Mouse (Mus musculus) CH12.LX (cell line): ENCODE data around the gene Chst5. TPM values are rescaled to one million over a fixed set of nuclear protein-coding genes. Genes with fewer than 3 reads are reported as not detected.
"Not testable (repeated sequence)": the region's sequence is repeated elsewhere in the genome, so short reads cannot be mapped to it uniquely, and the experiment has no call there.

Source experiments
- DNase-seq: peaks from one replicate; pipeline ENCODE4 v3.0.0-alpha.2; 2013; ENCODE audit errors: extremely low read depth
- H3K27ac ChIP-seq: 2 replicates; pipeline ENCODE4 v1.5.1; 2012; ENCODE audit warnings: low read depth, mild to moderate bottlenecking, control low read depth, moderate library complexity; ENCODE audit not compliant: insufficient read depth
- H3K27me3 ChIP-seq: replicated peaks from 2 replicates; pipeline ENCODE3; 2012; ENCODE audit warnings: inconsistent platforms
- H3K36me3 ChIP-seq, 2 experiments: replicated peaks in 1 of 2; 2 replicates each; pipeline versions ENCODE3 to v1.6.1; 2012; ENCODE audit warnings: inconsistent platforms in 1 of 2, low read length in 1 of 2, mild to moderate bottlenecking in 1 of 2, mixed read lengths in 1 of 2, moderate library complexity in 1 of 2; ENCODE audit not compliant: control insufficient read depth in 1 of 2, insufficient read depth in 1 of 2
- H3K4me1 ChIP-seq, 2 experiments: 2 replicates each; pipeline ENCODE4 v1.6.1; 2012; ENCODE audit warnings: inconsistent platforms in 1 of 2, moderate library complexity in 1 of 2; ENCODE audit not compliant: insufficient read depth in 2 of 2, control insufficient read depth in 1 of 2
- H3K4me2 ChIP-seq: 2 replicates; pipeline ENCODE4 v1.6.1; 2012; ENCODE audit warnings: low read depth, mild to moderate bottlenecking, control low read depth; ENCODE audit not compliant: poor library complexity, insufficient read depth, severe bottlenecking
- H3K4me3 ChIP-seq, 3 experiments: fragments of 150-350 bp in 1 of 3; sonication (generic) in 1 of 3; replicated peaks in 1 of 3; 2 replicates each; pipeline versions ENCODE3 to v1.5.1; 2011 to 2012; ENCODE audit warnings: low read depth in 2 of 3, low read length in 2 of 3, mild to moderate bottlenecking in 2 of 3, moderate library complexity in 2 of 3, control low read depth in 1 of 3, improper control_type of control experiment in 1 of 3, inconsistent platforms in 1 of 3, mixed read lengths in 1 of 3; ENCODE audit not compliant: poor library complexity in 1 of 3
- H3K79me2 ChIP-seq: replicated peaks from 2 replicates; pipeline ENCODE4 v1.6.1; 2012; ENCODE audit warnings: mild to moderate bottlenecking, moderate library complexity; ENCODE audit not compliant: control insufficient read depth, poor library complexity, insufficient read depth, severe bottlenecking; ENCODE audit errors: extremely low read depth
- H3K9ac ChIP-seq: 2 replicates; pipeline ENCODE4 v1.6.1; 2012; ENCODE audit warnings: low read depth, mild to moderate bottlenecking, control low read depth, moderate library complexity; ENCODE audit not compliant: insufficient read depth
- H3K9me3 ChIP-seq: replicated peaks from 2 replicates; pipeline ENCODE3; 2012; ENCODE audit warnings: low read length, inconsistent platforms, mixed read lengths
- CTCF ChIP-seq, 2 experiments: IDR thresholded peaks in 1 of 2; conservative IDR thresholded peaks in 1 of 2; 2 replicates each; pipeline ENCODE4 v1.5.1; 2011 to 2012; ENCODE audit warnings: low read depth in 2 of 2, low read length in 2 of 2, improper control_type of control experiment in 1 of 2, inconsistent platforms in 1 of 2, mild to moderate bottlenecking in 1 of 2, moderate library complexity in 1 of 2
- ELF1 ChIP-seq: IDR thresholded peaks from 2 replicates; pipeline ENCODE4 v1.6.1; 2014; ENCODE audit warnings: low read depth, mild to moderate bottlenecking, inconsistent platforms, low read length, improper control_type of control experiment
- ETS1 ChIP-seq: conservative IDR thresholded peaks from 2 replicates; pipeline ENCODE4 v1.6.1; 2012; ENCODE audit warnings: low read depth, mild to moderate bottlenecking, inconsistent platforms, low read length, improper control_type of control experiment, moderate library complexity
- GABPA ChIP-seq: IDR thresholded peaks from 2 replicates; pipeline ENCODE4 v1.6.1; 2012; ENCODE audit warnings: low read depth, low read length, improper control_type of control experiment, inconsistent platforms; ENCODE audit not compliant: insufficient replicate concordance
- HCFC1 ChIP-seq: IDR thresholded peaks from 2 replicates; pipeline ENCODE4 v1.6.1; 2012; ENCODE audit warnings: low read depth, mild to moderate bottlenecking, inconsistent platforms, low read length, improper control_type of control experiment
- IRF4 ChIP-seq: IDR thresholded peaks from 2 replicates; pipeline ENCODE4 v1.6.1; 2014; ENCODE audit warnings: low read depth, mild to moderate bottlenecking, inconsistent platforms, low read length, improper control_type of control experiment
- JUN ChIP-seq: IDR thresholded peaks from 2 replicates; pipeline ENCODE4 v1.6.1; 2011; ENCODE audit warnings: low read depth, mild to moderate bottlenecking, low read length, improper control_type of control experiment, moderate library complexity; ENCODE audit not compliant: insufficient read depth
- JUND ChIP-seq: conservative IDR thresholded peaks from 2 replicates; pipeline ENCODE4 v1.6.1; 2011; ENCODE audit warnings: low read depth, low read length, improper control_type of control experiment
- MAFK ChIP-seq: IDR thresholded peaks from 2 replicates; pipeline ENCODE4 v1.6.1; 2011; ENCODE audit warnings: low read length, improper control_type of control experiment; ENCODE audit not compliant: insufficient replicate concordance
- MAX ChIP-seq: IDR thresholded peaks from 2 replicates; pipeline ENCODE4 v1.6.1; 2011; ENCODE audit warnings: low read length, improper control_type of control experiment
- MAZ ChIP-seq: IDR thresholded peaks from 2 replicates; pipeline ENCODE4 v1.6.1; 2012; ENCODE audit warnings: low read depth, mild to moderate bottlenecking, inconsistent platforms, low read length, improper control_type of control experiment, moderate library complexity
- MEF2A ChIP-seq: IDR thresholded peaks from 2 replicates; pipeline ENCODE4 v1.6.1; 2014; ENCODE audit warnings: low read depth, mild to moderate bottlenecking, inconsistent platforms, low read length, improper control_type of control experiment, borderline replicate concordance
- MXI1 ChIP-seq: IDR thresholded peaks from 2 replicates; pipeline ENCODE4 v1.6.1; 2011; ENCODE audit warnings: mild to moderate bottlenecking, low read depth, low read length, improper control_type of control experiment
- NELFE ChIP-seq: IDR thresholded peaks from 2 replicates; pipeline ENCODE4 v1.6.1; 2011; ENCODE audit warnings: low read depth, low read length, improper control_type of control experiment
- NRF1 ChIP-seq: IDR thresholded peaks from 2 replicates; pipeline ENCODE4 v1.6.1; 2014; ENCODE audit warnings: low read depth, mild to moderate bottlenecking, inconsistent platforms, low read length, improper control_type of control experiment, moderate library complexity
- PAX5 ChIP-seq: IDR thresholded peaks from 2 replicates; pipeline ENCODE4 v1.6.1; 2012; ENCODE audit warnings: low read length, inconsistent platforms, mixed read lengths
- POLR2A ChIP-seq: IDR thresholded peaks from 2 replicates; pipeline ENCODE4 v1.6.1; 2011; ENCODE audit warnings: low read depth, mild to moderate bottlenecking, improper control_type of control experiment, low read length
- SIN3A ChIP-seq: IDR thresholded peaks from 2 replicates; pipeline ENCODE4 v1.6.1; 2012; ENCODE audit warnings: low read length, improper control_type of control experiment, inconsistent platforms
- SMC3 ChIP-seq: IDR thresholded peaks from 2 replicates; pipeline ENCODE4 v1.6.1; 2011; ENCODE audit warnings: low read depth, low read length, improper control_type of control experiment
- UBTF ChIP-seq: IDR thresholded peaks from 2 replicates; pipeline ENCODE4 v1.6.1; 2012; ENCODE audit warnings: low read depth, mild to moderate bottlenecking, inconsistent platforms, low read length, improper control_type of control experiment, moderate library complexity
- USF2 ChIP-seq: conservative IDR thresholded peaks from 2 replicates; pipeline ENCODE4 v1.6.1; 2011; ENCODE audit warnings: low read depth, low read length, improper control_type of control experiment
- ZKSCAN1 ChIP-seq: IDR thresholded peaks from 2 replicates; pipeline ENCODE4 v1.6.1; 2012; ENCODE audit warnings: low read depth, inconsistent platforms, low read length, improper control_type of control experiment, borderline replicate concordance
- ZNF384 ChIP-seq: IDR thresholded peaks from 2 replicates; pipeline ENCODE4 v1.6.1; 2012; ENCODE audit warnings: low read depth, low read length, improper control_type of control experiment, inconsistent platforms
- dilution Hi-C: fragments of 300-500 bp; cut with MboI; formaldehyde crosslinking; loops from 2 replicates; pipeline ENCODE4 v1.14.3; 2020; ENCODE audit warnings: low sequenced_read_pairs; ENCODE audit not compliant: extremely low pct_unique_long_range_greater_than_20kb, extremely low pct_ligation_motif_present
- in situ Hi-C: fragments of 300-500 bp; cut with MboI; formaldehyde crosslinking; loops from 3 replicates; pipeline ENCODE4 v1.14.3; 2019; ENCODE audit warnings: low sequenced_read_pairs, low pct_ligation_motif_present, low pct_unique_long_range_greater_than_20kb, mixed read lengths
- polyA plus RNA-seq: library from polyadenylated mRNA; unstranded; fragments of >175 nt; gene quantifications from 2 replicates; pipeline ENCODE4 v1.2.1, GENCODE M21; 2012; ENCODE audit warnings: low read depth; ENCODE audit not compliant: insufficient read length
- total RNA-seq, 2 experiments: library from RNA; depleted of rRNA; stranded (reverse); fragments of 300-350 nt in 1 of 2; fragments of >200 nt in 1 of 2; gene quantifications; 2 replicates each; pipeline ENCODE4 v1.2.3; 2012 to 2014

Chst5 gene
- total and polyA plus RNA-seq, 3 experiments: not detected

GRCm38 (mm10) chr8:111853861-111854501, 56.3 kb downstream of the Chst5 start, which contains the start of gene Cfdp1 (continued):
- no peak for TF ChIP-seq JUN
- no peak for TF ChIP-seq SMC3
- TF ChIP-seq POLR2A: peak; percentile 87
- TF ChIP-seq NELFE: peak; percentile 83
- TF ChIP-seq NRF1: peak; percentile 95
- peak; percentile 100 for TF ChIP-seq MAZ
- no peak for TF ChIP-seq ZKSCAN1
- TF ChIP-seq UBTF: no peak
- TF ChIP-seq SIN3A: peak; percentile 75
- TF ChIP-seq GABPA: peak; percentile 67; the same call in 1 of the 2 replicates
- TF ChIP-seq CTCF (conservative IDR thresholded peaks at IDR 0.05 in 1 of 2, IDR thresholded peaks at IDR 0.05 in 1 of 2; ENCODE audit: low read depth in 2 of 2, low read length in 2 of 2): no peak
- TF ChIP-seq ETS1: no peak
- peak; percentile 82 for TF ChIP-seq MXI1
- peak; percentile 89 for TF ChIP-seq ELF1
- peak; percentile 95 for TF ChIP-seq USF2
- peak; percentile 98 for TF ChIP-seq HCFC1
- no peak for TF ChIP-seq ZNF384
- 0 out of 2 replicates have a peak, but pooled peaks have one; percentile 42 for TF ChIP-seq MEF2A
- no peak for TF ChIP-seq MAFK
- TF ChIP-seq PAX5: no peak
- TF ChIP-seq IRF4: peak; percentile 71
- no peak for TF ChIP-seq JUND
- TF ChIP-seq MAX: peak; percentile 100

GRCm38 (mm10) chr8:111853219-111853618, 57.0 kb downstream of the Chst5 start:
- peak overlapping the region; percentile 97 for H3K4me2 ChIP-seq
- H3K9ac ChIP-seq: peak overlapping the region; percentile 55
- dilution Hi-C loops, in situ Hi-C loops, H3K27me3 ChIP-seq, H3K9me3 ChIP-seq, H3K27ac ChIP-seq: not testable (repeated sequence)
- peak overlapping the region; percentile 91 to 97 (median 94) for H3K4me3 ChIP-seq
- H3K79me2 ChIP-seq: peaks cover 26% of the 10 kb centered on the region
- H3K36me3 ChIP-seq: peaks cover 0 to 35% of the 10 kb centered on the region in 2 experiments
- H3K4me1 ChIP-seq: peaks cover 0 to 27% of the 10 kb centered on the region in 2 experiments; a peak in 3 of 4 replicates
- DNase-seq: peak; percentile 12
- peak; percentile 58 for TF ChIP-seq ZNF384
- TF ChIP-seq, all 38 proteins: peak for 1; not testable (repeated sequence) for 37
